Mouse (Mus musculus) urinary bladder, postnatal 10 days (tissue): ENCODE results near the gene Mief2.

Experiments
- DNase-seq: peaks from one replicate; pipeline ENCODE4 v3.0.0; 2022; ENCODE audit warnings: low spot score

The Mief2 gene

DNA sequence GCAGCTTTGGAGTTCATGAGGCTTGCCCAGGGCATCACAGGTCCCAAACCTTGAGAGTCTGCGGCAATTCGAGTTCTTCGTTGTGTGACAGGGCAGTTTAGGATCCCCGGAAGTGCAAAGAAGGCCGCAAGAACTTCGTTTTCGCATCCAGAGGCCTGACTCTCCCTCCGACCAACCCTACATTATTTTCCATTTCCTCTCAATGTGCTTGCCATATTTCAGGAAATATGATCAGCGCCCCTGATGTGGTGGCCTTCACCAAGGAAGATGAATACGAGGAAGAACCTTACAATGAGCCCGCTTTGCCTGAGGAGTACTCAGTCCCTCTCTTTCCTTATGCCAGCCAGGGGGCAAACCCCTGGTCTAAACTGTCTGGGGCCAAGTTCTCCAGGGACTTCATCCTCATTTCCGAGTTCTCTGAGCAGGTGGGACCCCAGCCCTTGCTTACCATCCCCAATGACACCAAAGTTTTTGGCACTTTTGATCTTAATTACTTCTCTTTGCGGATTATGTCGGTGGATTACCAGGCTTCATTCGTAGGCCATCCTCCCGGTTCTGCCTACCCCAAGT lies 49.7 kb downstream of the Mief2 start:
- no peak for DNase-seq

GRCm38 (mm10) chr11:60779673-60780189 lies 51.5 kb downstream of the Mief2 start:
- DNase-seq = no peak
